Mouse (Mus musculus) cortical plate, adult 2 months (tissue): ENCODE data around the gene Fads2.

ENCODE experiments used
- CTCF ChIP-seq: fragments of 200-500 bp; IDR thresholded peaks from 2 replicates; pipeline ENCODE4 v1.5.1; 2011; ENCODE audit warnings: mild to moderate bottlenecking, control low read depth, low read length; ENCODE audit not compliant: insufficient read depth; ENCODE audit errors: extremely low read depth
- POLR2A ChIP-seq: fragments of 200-500 bp; IDR thresholded peaks from 2 replicates; pipeline ENCODE4 v1.6.1; 2011; ENCODE audit warnings: mild to moderate bottlenecking, low read length, control low read depth; ENCODE audit not compliant: insufficient read depth; ENCODE audit errors: extremely low read depth

DNA sequence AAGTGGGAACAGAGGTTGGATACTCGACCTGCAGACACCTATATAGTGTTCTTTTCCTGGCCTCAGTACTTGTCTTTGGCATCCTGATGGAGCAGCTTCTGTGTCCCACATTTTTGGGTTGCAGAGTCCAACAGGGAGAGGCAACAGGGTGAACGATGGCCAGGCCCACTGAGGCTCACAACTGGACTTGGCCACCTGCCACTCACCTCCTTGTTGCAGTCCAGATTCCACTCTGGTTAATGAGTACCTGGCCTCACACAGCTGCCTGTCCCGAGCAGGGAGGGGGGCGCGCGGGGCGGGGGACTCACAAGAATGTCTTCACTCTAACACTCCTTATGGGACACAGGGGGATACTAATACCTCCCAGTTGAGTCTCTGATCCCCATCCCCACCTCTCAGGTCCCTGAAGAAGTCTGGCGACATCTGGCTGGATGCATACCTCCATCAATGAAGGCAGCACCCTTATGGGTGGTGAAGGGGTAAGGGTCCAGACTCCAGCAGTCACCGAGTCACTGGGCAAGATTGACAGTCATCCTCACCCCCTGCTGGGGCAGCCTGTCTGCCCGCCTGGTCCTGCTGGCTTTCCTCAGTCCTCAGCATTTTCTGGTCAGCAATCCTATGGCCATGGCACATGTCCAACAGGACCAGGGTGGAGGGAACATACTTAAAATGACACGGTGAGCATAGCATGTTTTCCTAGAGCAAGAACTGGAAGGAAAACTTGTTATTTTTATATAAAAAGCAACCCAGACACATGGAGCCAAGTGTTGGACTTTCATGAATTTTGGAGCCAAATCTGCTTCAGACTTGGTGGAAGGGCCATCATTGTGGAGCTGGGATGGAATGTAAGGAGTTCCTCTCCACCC lies 43.8 kb downstream of the Fads2 start:
- TF ChIP-seq CTCF, result no peak
- TF ChIP-seq POLR2A, result no peak
